Mouse (Mus musculus) retina, postnatal 1 day (tissue): ENCODE measurements around the gene Ppp1r3c.
A peak's percentile ranks its signal among the peaks of the same experiment; 100 is the strongest.

ENCODE experiments used
- DNase-seq: peaks from one replicate; pipeline ENCODE4 v3.0.0-alpha.2; 2012

Ppp1r3c gene

DNA sequence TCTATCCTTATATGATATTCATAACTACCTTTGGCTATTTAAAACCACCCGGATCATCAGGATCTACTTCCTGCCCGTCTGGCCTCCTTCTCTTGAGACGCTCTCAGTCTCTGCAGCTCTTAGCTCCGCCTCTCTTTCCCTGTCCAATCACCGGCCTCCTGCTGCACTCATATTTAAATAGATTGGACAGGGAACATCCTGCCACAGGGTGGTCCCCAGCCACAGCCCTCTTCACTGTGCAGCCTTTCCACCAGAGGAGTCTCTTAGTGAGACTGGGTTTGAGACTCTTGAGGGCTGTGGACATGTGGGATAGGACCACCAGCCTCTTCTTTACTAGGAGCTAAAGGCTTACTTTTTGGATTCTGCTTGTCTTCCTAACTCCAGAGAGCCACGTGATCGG is 20.2 kb downstream of the Ppp1r3c start:
- peak; percentile 30 for DNase-seq

DNA sequence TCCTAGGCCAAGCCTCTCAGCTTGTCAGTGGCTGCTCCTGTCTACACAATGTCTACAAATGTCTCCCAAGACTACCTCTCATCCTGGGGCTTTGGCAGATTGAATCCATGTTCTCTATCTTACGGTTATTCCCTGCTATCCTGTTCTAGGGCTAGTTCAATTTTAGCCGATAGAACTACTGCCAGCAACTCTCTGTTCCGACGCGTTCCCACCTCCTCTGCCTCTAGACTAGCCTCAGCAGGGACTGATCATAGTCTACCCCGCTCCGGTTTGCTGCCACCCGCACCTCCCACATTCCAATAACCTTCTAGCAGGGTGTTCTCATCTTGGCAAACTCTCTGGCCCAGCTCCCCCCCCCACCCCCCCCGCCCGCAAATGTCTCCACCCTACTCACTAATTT is 20.9 kb downstream of the Ppp1r3c start:
- no peak for DNase-seq

GRCm38 (mm10) chr19:36714492-36714891 is 22.0 kb downstream of the Ppp1r3c start:
- DNase-seq = no peak

GRCm38 (mm10) chr19:36713092-36713491 is 23.4 kb downstream of the Ppp1r3c start:
- DNase-seq = peak; percentile 34

DNA sequence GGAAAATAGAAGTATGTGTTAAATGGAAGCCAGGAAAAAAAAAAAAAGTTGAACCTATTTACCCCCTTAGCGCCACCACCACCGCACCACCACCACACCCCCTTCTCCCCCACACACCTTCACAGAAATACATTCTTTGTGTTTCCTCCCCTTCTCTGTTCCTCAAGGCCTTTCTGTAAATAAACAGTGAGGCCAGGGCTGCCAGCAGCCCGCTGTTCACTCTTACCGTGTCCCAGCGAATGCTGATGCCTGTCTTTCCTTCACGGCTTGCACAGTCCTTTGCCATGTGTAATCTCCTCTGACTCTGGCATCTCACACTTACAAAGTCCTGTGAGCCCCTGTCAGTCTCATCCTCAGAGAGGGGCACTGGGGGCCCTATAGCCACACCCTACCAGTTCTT is 30.3 kb downstream of the Ppp1r3c start:
- no peak for DNase-seq

GRCm38 (mm10) chr19:36705286-36706146 is 30.9 kb downstream of the Ppp1r3c start:
- DNase-seq = no peak

DNA sequence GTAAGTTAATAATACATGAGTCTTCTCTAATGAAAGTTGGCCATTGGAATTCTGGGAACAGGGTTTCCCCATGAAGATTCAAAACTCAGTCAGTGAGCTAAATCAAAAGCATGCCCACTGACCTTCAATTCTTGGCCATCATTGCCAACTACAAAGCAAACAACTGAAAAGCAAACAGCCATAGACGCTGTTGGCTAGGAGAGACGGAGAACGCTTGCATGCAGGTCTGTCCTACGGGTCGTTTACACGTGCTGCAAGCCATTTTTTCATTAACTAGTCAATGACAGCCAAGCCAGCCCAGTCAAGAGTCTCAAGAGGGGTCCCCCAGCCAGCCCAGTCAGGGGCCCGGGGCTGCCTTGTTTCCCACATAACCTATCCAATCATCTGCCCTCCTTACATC is 31.7 kb downstream of the Ppp1r3c start:
- no peak for DNase-seq

DNA sequence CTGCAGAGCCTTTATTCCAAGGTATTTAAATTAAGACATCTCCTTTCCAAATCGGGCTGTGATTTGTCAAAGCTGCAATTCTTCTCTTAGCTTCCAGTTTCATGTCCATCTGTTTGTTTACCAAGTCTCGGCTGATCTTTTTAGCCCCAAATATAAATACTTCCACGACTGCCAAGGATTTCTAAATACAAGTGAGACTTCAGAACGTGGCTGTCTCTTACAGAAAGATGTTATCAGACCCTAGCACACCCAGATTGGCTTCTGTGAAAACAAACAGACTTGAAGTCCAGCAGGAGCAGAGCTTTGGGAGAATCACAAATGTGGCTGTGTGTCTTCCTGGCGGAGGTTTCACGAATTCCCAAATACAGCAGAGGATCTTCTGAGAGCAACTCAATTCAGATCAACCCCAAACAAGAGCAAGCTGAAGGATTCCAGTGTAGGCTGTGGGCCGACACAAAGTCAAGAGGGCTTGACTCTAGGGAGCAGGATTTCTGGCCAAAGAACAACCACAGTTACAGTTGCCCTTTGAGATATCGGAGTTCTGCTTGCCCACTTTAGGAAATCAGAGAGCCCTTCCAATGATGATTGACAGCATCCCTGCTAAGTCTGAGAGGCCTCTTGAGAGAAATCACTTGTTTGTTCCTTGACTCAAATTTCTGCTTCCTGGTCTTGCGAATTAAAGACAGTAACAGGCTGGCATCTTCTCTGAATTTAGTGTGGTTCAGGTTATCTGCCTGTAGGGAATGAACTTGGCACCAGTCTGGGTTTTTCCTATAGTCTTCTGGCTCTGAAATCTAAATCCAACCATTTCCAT is 34.4 kb downstream of the Ppp1r3c start:
- DNase-seq = no peak

- no peak for DNase-seq
Measured at GRCm38 (mm10) chr19:36701366-36701765, 35.1 kb downstream of the Ppp1r3c start.

DNA sequence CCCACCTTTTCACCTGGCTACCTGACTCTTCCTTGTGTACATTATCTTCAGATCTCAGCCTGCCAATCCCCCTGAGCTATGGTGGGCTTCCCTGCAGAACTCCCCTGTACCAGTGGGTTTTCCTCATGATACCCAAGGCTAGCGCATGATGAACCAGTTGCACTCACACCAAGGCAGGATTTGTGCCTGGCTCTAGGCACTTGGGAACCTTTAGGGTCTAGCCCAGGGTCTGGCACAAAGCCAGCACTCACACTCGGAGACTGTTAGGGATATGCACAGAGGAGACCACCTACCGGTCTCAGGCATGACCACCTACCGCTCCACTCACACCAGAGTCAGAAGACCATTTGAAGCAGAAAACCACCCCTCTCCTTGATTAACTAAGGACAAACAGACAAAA is 35.5 kb downstream of the Ppp1r3c start:
- DNase-seq = no peak

DNA sequence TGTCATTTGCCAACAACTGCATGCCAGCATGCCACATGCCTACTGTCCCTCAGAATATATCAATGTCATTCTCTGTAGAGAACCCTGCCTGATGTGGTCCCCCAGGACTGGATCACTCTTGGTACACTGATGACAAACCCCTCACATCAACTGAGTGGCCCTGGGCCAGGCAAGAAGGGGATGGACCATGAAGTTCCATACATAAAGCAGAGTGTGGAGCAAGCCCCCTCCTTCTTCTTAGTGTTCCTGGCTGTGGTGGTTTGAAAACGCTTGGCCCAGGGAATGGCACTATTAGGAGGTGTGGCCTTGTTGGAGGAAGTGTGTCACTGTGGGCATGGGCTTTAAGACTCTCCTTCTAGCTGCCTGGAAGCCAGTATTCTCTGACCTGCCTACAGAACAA is 37.3 kb downstream of the Ppp1r3c start:
- DNase-seq = no peak

- no peak for DNase-seq
Measured at GRCm38 (mm10) chr19:36698200-36698599, 38.3 kb downstream of the Ppp1r3c start.

DNA sequence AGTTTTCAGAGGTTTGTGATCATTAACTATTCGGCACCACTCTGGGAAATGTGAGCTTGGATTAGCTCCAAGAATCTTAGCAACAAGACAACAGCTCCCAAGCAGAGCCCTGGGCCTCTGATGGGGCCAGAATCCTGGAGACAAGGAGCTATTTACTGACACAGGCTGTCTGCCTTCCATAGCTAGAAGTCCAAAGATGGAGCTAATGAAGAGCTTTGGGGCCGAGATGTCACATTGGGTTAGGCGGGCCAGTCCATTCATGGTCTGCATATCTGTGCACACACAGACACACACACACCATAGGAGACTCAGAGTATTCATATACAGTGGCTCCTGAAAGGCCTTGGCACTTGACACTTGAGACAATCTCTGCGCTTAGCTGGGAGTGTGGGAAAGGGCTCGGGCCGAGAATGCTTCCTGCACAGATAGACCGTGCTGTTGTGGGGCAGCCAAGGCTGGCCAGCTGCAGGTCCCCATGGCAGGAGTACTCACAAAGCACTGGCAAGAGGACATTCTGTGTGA is 39.8 kb downstream of the Ppp1r3c start:
- DNase-seq = peak; percentile 73

DNA sequence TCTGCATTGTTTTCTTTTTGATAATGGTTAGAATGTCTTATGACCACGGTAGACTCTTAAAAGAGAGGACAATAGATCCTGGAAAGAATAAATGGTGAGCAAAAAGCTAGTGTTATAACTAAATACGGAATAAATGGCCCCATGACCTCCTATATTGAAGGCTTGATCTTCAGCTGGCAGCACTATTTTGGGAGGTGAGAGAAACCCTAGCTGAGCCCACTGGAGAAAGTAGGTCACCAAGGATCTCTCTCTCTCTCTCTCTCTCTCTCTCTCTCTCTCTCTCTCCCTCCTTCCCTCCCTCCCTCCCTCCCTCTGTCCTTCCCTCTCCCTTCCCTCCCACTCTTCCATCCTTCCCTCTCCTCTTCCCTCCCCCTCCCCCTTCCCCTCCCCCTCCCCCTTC is 42.9 kb downstream of the Ppp1r3c start:
- DNase-seq = peak; percentile 21

- no peak for DNase-seq
Measured at GRCm38 (mm10) chr19:36691941-36692340, 44.5 kb downstream of the Ppp1r3c start.

GRCm38 (mm10) chr19:36691245-36691644 is 45.2 kb downstream of the Ppp1r3c start:
- DNase-seq = no peak

GRCm38 (mm10) chr19:36689205-36689604 is 47.2 kb downstream of the Ppp1r3c start:
- DNase-seq = peak; percentile 40

- DNase-seq = peak; percentile 32
Measured at GRCm38 (mm10) chr19:36687843-36688637, 48.4 kb downstream of the Ppp1r3c start.

DNA sequence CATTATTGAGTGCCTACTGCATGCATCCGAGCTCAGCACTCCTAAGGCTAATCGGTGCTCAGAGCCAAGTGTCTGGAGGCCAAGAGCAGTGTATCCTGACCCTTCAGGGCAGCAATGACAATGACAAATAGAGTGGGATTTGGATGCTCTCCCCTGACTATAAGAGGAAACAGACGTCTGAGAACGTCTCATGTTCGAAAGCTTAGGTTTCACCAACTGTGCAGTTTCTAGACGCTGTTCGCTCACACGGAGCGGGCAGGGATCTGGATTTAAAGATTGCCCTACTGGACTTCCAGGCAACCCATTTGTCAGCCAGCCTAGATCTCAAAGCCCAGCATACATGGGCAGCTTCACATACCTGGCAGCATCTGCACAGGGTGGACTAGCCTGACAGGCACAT is 49.4 kb downstream of the Ppp1r3c start:
- no peak for DNase-seq

GRCm38 (mm10) chr19:36686016-36686415 is 50.4 kb downstream of the Ppp1r3c start:
- no peak for DNase-seq

GRCm38 (mm10) chr19:36682560-36682959 is 53.9 kb downstream of the Ppp1r3c start:
- no peak for DNase-seq
